Mouse (Mus musculus): ENCODE results near the gene Rnaseh1.

DNA sequence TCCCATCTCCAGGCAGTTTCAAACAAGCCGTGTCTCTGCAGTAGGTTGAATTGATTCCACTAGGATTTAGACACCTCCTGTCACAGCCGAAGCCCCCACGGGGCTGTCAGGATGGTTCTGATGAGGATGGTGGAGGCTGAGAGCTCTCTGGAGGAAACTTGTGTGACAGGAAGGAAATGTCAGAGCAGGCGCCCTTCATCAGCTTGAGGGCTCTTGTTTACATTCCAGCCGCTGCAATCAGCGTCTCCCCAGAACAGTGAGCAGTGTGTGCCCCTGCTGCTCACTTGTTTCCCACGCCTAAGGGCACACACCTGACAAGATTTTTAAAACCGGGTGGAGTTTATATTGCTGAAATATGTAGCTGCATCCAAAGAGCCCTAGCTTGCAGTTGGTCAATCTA lies 17.9 kb downstream of the Rnaseh1 start:
- TF ChIP-seq CTCF (IDR thresholded peaks at IDR 0.05; ENCODE audit: low read depth, low read length) (no peak), GATA1 (IDR thresholded peaks at IDR 0.05; ENCODE audit: borderline replicate concordance, low read length) (no peak), TAL1 (conservative IDR thresholded peaks at IDR 0.05; ENCODE audit: low read depth, low read length) (no peak)

Measured in G1E (cell line).